Mouse (Mus musculus) limb, embryonic 14.5 days (tissue): Measurements from ENCODE around the gene Col9a3. TPM values are rescaled to one million over a fixed set of nuclear protein-coding genes. Genes with fewer than 3 reads are reported as not detected.

Experiments
- ATAC-seq: fragments of 200-750 bp; cut with Nextera tagmentation; 2 replicates; pipeline ENCODE4 v1.8.0; 2017; ENCODE audit warnings: low read depth, moderate number of reproducible peaks, moderate TSS enrichment; ENCODE audit not compliant: low FRiP score
- DNase-seq: peaks from one replicate; pipeline ENCODE4 v3.0.0-alpha.2; 2015; ENCODE audit warnings: low spot score
- H3K27ac ChIP-seq: fragments of 300-500 bp; sonication (generic); replicated peaks from 2 replicates; pipeline ENCODE4 v1.5.1; 2014; ENCODE audit warnings: low read depth, mild to moderate bottlenecking, low read length, moderate library complexity, mixed read lengths
- H3K27me3 ChIP-seq: fragments of 300-500 bp; sonication (generic); 2 replicates; pipeline ENCODE4 v1.6.1; 2014; ENCODE audit warnings: low read length, mixed read lengths; ENCODE audit not compliant: control insufficient read depth, insufficient read depth
- H3K36me3 ChIP-seq: fragments of 300-500 bp; sonication (generic); 2 replicates; pipeline ENCODE4 v1.6.1; 2014; ENCODE audit warnings: mild to moderate bottlenecking, low read length, moderate library complexity, mixed read lengths; ENCODE audit not compliant: control insufficient read depth, insufficient read depth
- H3K4me1 ChIP-seq: fragments of 300-500 bp; sonication (generic); 2 replicates; pipeline ENCODE4 v1.6.1; 2014; ENCODE audit warnings: antibody characterized with exemption, low read length, mixed read lengths; ENCODE audit not compliant: control insufficient read depth, insufficient read depth
- H3K4me2 ChIP-seq: fragments of 300-500 bp; sonication (generic); replicated peaks from 2 replicates; pipeline ENCODE4 v1.6.1; 2014; ENCODE audit warnings: low read depth, mild to moderate bottlenecking, low read length, moderate library complexity; ENCODE audit not compliant: severe bottlenecking
- H3K4me3 ChIP-seq: fragments of 300-500 bp; sonication (generic); replicated peaks from 2 replicates; pipeline ENCODE4 v1.5.1; 2014; ENCODE audit warnings: low read length
- H3K9ac ChIP-seq: fragments of 300-500 bp; sonication (generic); 2 replicates; pipeline ENCODE4 v1.6.1; 2014; ENCODE audit warnings: mild to moderate bottlenecking, low read depth, low read length, moderate library complexity; ENCODE audit not compliant: severe bottlenecking
- H3K9me3 ChIP-seq: fragments of 300-500 bp; sonication (generic); 2 replicates; pipeline ENCODE4 v1.6.1; 2016; ENCODE audit warnings: low read length; ENCODE audit not compliant: control insufficient read depth
- POLR2A ChIP-seq: fragments of 200-500 bp; IDR thresholded peaks from 2 replicates; pipeline ENCODE4 v1.8.0; 2012; ENCODE audit warnings: inconsistent platforms, mild to moderate bottlenecking, moderate library complexity, borderline replicate concordance; ENCODE audit not compliant: insufficient read depth, insufficient read length; ENCODE audit errors: extremely low read depth
- WGBS: fragments of 180-500 bp; shearing (Covaris S2); extraction: QIAGEN DNeasy Blood & Tissue Kit; methylation state at CpG from one replicate; pipeline ENCODE4 v1.1.7; 2014; 5-methylcytosine and 5-hydroxymethylcytosine counted together
- polyA plus RNA-seq, 2 experiments: library from polyadenylated mRNA; depleted of rRNA in 1 of 2; stranded (reverse) in 1 of 2; unstranded in 1 of 2; fragments of >200 nt; fragmentation: Nextera tagmentation in 1 of 2; extraction: Ambion mirVana in 1 of 2; gene quantifications; 2 replicates each; pipeline versions ENCODE4 v1.2.1 to v1.2.3; 2012 to 2014

Gene Col9a3
- polyA plus RNA-seq, 2 experiments: 334 to 612 TPM

- Histone ChIP-seq H3K27me3 (no peaks in the 10 kb centered on the region), H3K9ac (no peak overlapping the region), H3K4me3 (no peak overlapping the region), H3K4me2 (no peak overlapping the region), H3K4me1 (peaks cover 3% of the 10 kb centered on the region; the same call in 1 of the 2 replicates), H3K9me3 (no peaks in the 10 kb centered on the region), H3K27ac (no peak overlapping the region), H3K36me3 (peaks cover 34% of the 10 kb centered on the region)
- TF ChIP-seq POLR2A: no peak
- WGBS: 86% methylated on average over 5 of the region's 5 CpGs
- DNase-seq (no peak), ATAC-seq (no peak)
Measured at GRCm38 (mm10) chr2:180660521-180660920, 62.9 kb downstream of the Col9a3 start.

GRCm38 (mm10) chr2:180662008-180662407 is 64.4 kb downstream of the Col9a3 start:
- WGBS: 93% methylated on average over 4 of the region's 4 CpGs
- H3K36me3 ChIP-seq: peaks cover 49% of the 10 kb centered on the region

More at GRCm38 (mm10) chr2:180662008-180662407, 64.4 kb downstream of the Col9a3 start:
- no peak overlapping the region for H3K9ac ChIP-seq
- no peak for DNase-seq
- H3K4me2 ChIP-seq: no peak overlapping the region
- no peak overlapping the region for H3K27ac ChIP-seq
- no peak overlapping the region for H3K4me3 ChIP-seq
- ATAC-seq: no peak
- no peaks in the 10 kb centered on the region for H3K9me3 ChIP-seq
- H3K27me3 ChIP-seq: no peaks in the 10 kb centered on the region
- peaks cover 3% of the 10 kb centered on the region; the same call in 1 of the 2 replicates for H3K4me1 ChIP-seq
- TF ChIP-seq POLR2A: no peak

Other genes with a start within 250 kb of the Col9a3 start
- gene Slco4a1, start 141.5 kb upstream of the Col9a3 start, polyA plus RNA-seq (2012; rRNA removed): 0.87 and 1.1 TPM in 2 replicates
- gene Slco4a1, start 141.5 kb upstream of the Col9a3 start, polyA plus RNA-seq (2014; fragmentation: Nextera tagmentation; extraction: Ambion mirVana): 0.41 and 0.54 TPM in 2 replicates
- 0.52 and 0.77 TPM in 2 replicates for gene Ntsr1, start 97.8 kb upstream of the Col9a3 start, polyA plus RNA-seq (2012; rRNA removed)
- 0.40 TPM in 2 replicates for gene Ntsr1, start 97.8 kb upstream of the Col9a3 start, polyA plus RNA-seq (2014; fragmentation: Nextera tagmentation; extraction: Ambion mirVana)
- 46.6 and 52.2 TPM in 2 replicates for gene Mrgbp, start 16.5 kb upstream of the Col9a3 start, polyA plus RNA-seq (2012; rRNA removed)
- gene Mrgbp, start 16.5 kb upstream of the Col9a3 start, polyA plus RNA-seq (2014; fragmentation: Nextera tagmentation; extraction: Ambion mirVana): 30.5 and 31.9 TPM in 2 replicates
- 67.5 and 78.6 TPM in 2 replicates for gene Ogfr, start 8.5 kb upstream of the Col9a3 start, polyA plus RNA-seq (2012; rRNA removed)
- 71.4 and 84.5 TPM in 2 replicates for gene Ogfr, start 8.5 kb upstream of the Col9a3 start, polyA plus RNA-seq (2014; fragmentation: Nextera tagmentation; extraction: Ambion mirVana)
- 1.8 and 2.0 TPM in 2 replicates for gene Tcfl5, start 44.9 kb downstream of the Col9a3 start, polyA plus RNA-seq (2012; rRNA removed)
- gene Tcfl5, start 44.9 kb downstream of the Col9a3 start, polyA plus RNA-seq (2014; fragmentation: Nextera tagmentation; extraction: Ambion mirVana): 0.70 and 0.98 TPM in 2 replicates
- gene Dido1, start 112.2 kb downstream of the Col9a3 start, polyA plus RNA-seq (2012; rRNA removed): 28.9 and 39.7 TPM in 2 replicates
- 26.4 and 31.4 TPM in 2 replicates for gene Dido1, start 112.2 kb downstream of the Col9a3 start, polyA plus RNA-seq (2014; fragmentation: Nextera tagmentation; extraction: Ambion mirVana)
- gene Gid8, start 112.3 kb downstream of the Col9a3 start, polyA plus RNA-seq (2012; rRNA removed): 58.9 and 64.0 TPM in 2 replicates
- gene Gid8, start 112.3 kb downstream of the Col9a3 start, polyA plus RNA-seq (2014; fragmentation: Nextera tagmentation; extraction: Ambion mirVana): 69.9 and 71.9 TPM in 2 replicates
- 3.4 and 5.9 TPM in 2 replicates for gene Slc17a9, start 127.5 kb downstream of the Col9a3 start, polyA plus RNA-seq (2012; rRNA removed)
- 1.7 and 2.2 TPM in 2 replicates for gene Slc17a9, start 127.5 kb downstream of the Col9a3 start, polyA plus RNA-seq (2014; fragmentation: Nextera tagmentation; extraction: Ambion mirVana)
- gene Bhlhe23, start 179.1 kb downstream of the Col9a3 start, polyA plus RNA-seq (2012; rRNA removed): not detected in 2 replicates
- gene Bhlhe23, start 179.1 kb downstream of the Col9a3 start, polyA plus RNA-seq (2014; fragmentation: Nextera tagmentation; extraction: Ambion mirVana): not detected in 2 replicates